Mouse (Mus musculus): ENCODE results near the gene Wrb.

GRCm38 (mm10) chr16:96150995-96151394 lies 5.8 kb downstream of the Wrb start:
- TF ChIP-seq POLR2A (IDR thresholded peaks at IDR 0.05; ENCODE audit: low read depth, low read length) (no peak), CTCF (IDR thresholded peaks at IDR 0.05; ENCODE audit: extremely low read depth, insufficient read depth, insufficient read length, insufficient replicate concordance) (no peak)
